Mouse (Mus musculus) cortical plate, adult 2 months (tissue): ENCODE data around the gene Mcrip1.

Source experiments
- CTCF ChIP-seq: fragments of 200-500 bp; IDR thresholded peaks from 2 replicates; pipeline ENCODE4 v1.5.1; 2011; ENCODE audit warnings: mild to moderate bottlenecking, control low read depth, low read length; ENCODE audit not compliant: insufficient read depth; ENCODE audit errors: extremely low read depth
- POLR2A ChIP-seq: fragments of 200-500 bp; IDR thresholded peaks from 2 replicates; pipeline ENCODE4 v1.6.1; 2011; ENCODE audit warnings: mild to moderate bottlenecking, low read length, control low read depth; ENCODE audit not compliant: insufficient read depth; ENCODE audit errors: extremely low read depth

- TF ChIP-seq POLR2A: no peak
- TF ChIP-seq CTCF: no peak
Observed at GRCm38 (mm10) chr11:120501018-120501417, 48.5 kb downstream of the Mcrip1 start.
